In genomic region chr16:46498421-46498789, GRCm38 (mm10) we compare ENCODE assay signal across 7 mouse cellular contexts. TPM values are rescaled to one million over a fixed set of nuclear protein-coding genes. Genes with fewer than 3 reads are reported as not detected.
A peak's percentile ranks its signal among the peaks of the same experiment; 100 is the strongest.
DNase-seq lines count a peak whose midpoint lies in the region; ATAC-seq and TF ChIP-seq lines count a peak whose summit lies in the region.

Gene Nectin3 (minus strand): TSS chr16:46498525.

- peak within 1 kb of the TSS; percentile 90 for H3K4me3 ChIP-seq in megakaryocyte, embryonic 14.5 days (replicated peaks)
- peak within 1 kb of the TSS; percentile 89 for H3K4me3 ChIP-seq in embryonic facial prominence, embryonic 13.5 days
- H3K4me3 ChIP-seq in hindbrain, embryonic 11.5 days (ENCODE audit: low read depth, low read length): peak within 1 kb of the TSS; percentile 89
- peak within 1 kb of the TSS; percentile 87 for H3K4me3 ChIP-seq in limb, embryonic 14.5 days (replicated peaks; ENCODE audit: low read length)

- TF ChIP-seq POLR2A in limb, embryonic 14.5 days (IDR thresholded peaks at IDR 0.05; ENCODE audit: borderline replicate concordance, extremely low read depth, insufficient read depth, insufficient read length): no peak

- ATAC-seq in megakaryocyte, adult 5-6 weeks (ENCODE audit: poor library complexity, severe bottlenecking): no peak
- ATAC-seq in embryonic facial prominence, embryonic 13.5 days (ENCODE audit: insufficient number of reproducible peaks, insufficient read depth, low FRiP score, low TSS enrichment, low read depth): no peak
- ATAC-seq in hindbrain, embryonic 11.5 days (ENCODE audit: low FRiP score): no peak
- ATAC-seq in limb, embryonic 14.5 days (ENCODE audit: low FRiP score, low read depth): no peak

- H3K4me1 ChIP-seq in megakaryocyte, embryonic 14.5 days: peaks cover 22% of the 10 kb centered on the region
- H3K4me1 ChIP-seq in embryonic facial prominence, embryonic 13.5 days: peaks cover 18% of the 10 kb centered on the region
- peaks cover 3% of the 10 kb centered on the region; the same call in 1 of the 2 replicates for H3K4me1 ChIP-seq in hindbrain, embryonic 11.5 days (replicated peaks; ENCODE audit: control insufficient read depth, insufficient read depth, low read length)
- H3K4me1 ChIP-seq in limb, embryonic 14.5 days (ENCODE audit: control insufficient read depth, insufficient read depth, low read length): peaks cover 8% of the 10 kb centered on the region

- peaks cover 48% of the 10 kb centered on the region for H3K27me3 ChIP-seq in megakaryocyte, embryonic 14.5 days (replicated peaks)
- H3K27me3 ChIP-seq in embryonic facial prominence, embryonic 13.5 days: peaks cover 7% of the 10 kb centered on the region
- no peaks in the 10 kb centered on the region for H3K27me3 ChIP-seq in hindbrain, embryonic 11.5 days (ENCODE audit: control insufficient read depth, insufficient read depth, low read length)
- H3K27me3 ChIP-seq in limb, embryonic 14.5 days (ENCODE audit: control insufficient read depth, insufficient read depth, low read length): no peaks in the 10 kb centered on the region

- peak within 1 kb of the TSS; percentile 95 for H3K9ac ChIP-seq in embryonic facial prominence, embryonic 13.5 days
- H3K9ac ChIP-seq in hindbrain, embryonic 11.5 days (ENCODE audit: low read depth, low read length): peak within 1 kb of the TSS; percentile 92
- peak within 1 kb of the TSS; percentile 94 for H3K9ac ChIP-seq in limb, embryonic 14.5 days (ENCODE audit: low read depth, low read length, severe bottlenecking)

- H3K9me3 ChIP-seq in megakaryocyte, embryonic 14.5 days: peaks cover 8% of the 10 kb centered on the region; the same call in 1 of the 2 replicates
- H3K9me3 ChIP-seq in embryonic facial prominence, embryonic 13.5 days: no peaks in the 10 kb centered on the region
- no peaks in the 10 kb centered on the region for H3K9me3 ChIP-seq in hindbrain, embryonic 11.5 days (ENCODE audit: control insufficient read depth, low read length)
- no peaks in the 10 kb centered on the region for H3K9me3 ChIP-seq in limb, embryonic 14.5 days (ENCODE audit: control insufficient read depth, low read length)

- no peaks in the 10 kb centered on the region for H3K36me3 ChIP-seq in megakaryocyte, embryonic 14.5 days (replicated peaks; ENCODE audit: low read length)
- H3K36me3 ChIP-seq in embryonic facial prominence, embryonic 13.5 days: no peaks in the 10 kb centered on the region
- no peaks in the 10 kb centered on the region for H3K36me3 ChIP-seq in hindbrain, embryonic 11.5 days (ENCODE audit: control insufficient read depth, insufficient read depth, low read length)
- H3K36me3 ChIP-seq in limb, embryonic 14.5 days (ENCODE audit: control insufficient read depth, insufficient read depth, low read length): no peaks in the 10 kb centered on the region

- 5% methylated on average over 4 of the region's 4 CpGs for WGBS in embryonic facial prominence, embryonic 13.5 days
- WGBS in hindbrain, embryonic 11.5 days: 7% methylated on average over 4 of the region's 4 CpGs
- WGBS in limb, embryonic 14.5 days: 5% methylated on average over 4 of the region's 4 CpGs

- peak within 1 kb of the TSS; percentile 94 for H3K27ac ChIP-seq in embryonic facial prominence, embryonic 13.5 days
- peak within 1 kb of the TSS; percentile 94 for H3K27ac ChIP-seq in hindbrain, embryonic 11.5 days (ENCODE audit: low read depth, low read length)
- H3K27ac ChIP-seq in limb, embryonic 14.5 days (replicated peaks; ENCODE audit: low read depth, low read length): peak within 1 kb of the TSS; percentile 93

- DNase-seq in hindbrain, embryonic 11.5 days (ENCODE audit: low spot score): no peak
- DNase-seq in limb, embryonic 14.5 days (ENCODE audit: low spot score): no peak
- no peak for DNase-seq in adipocyte (ENCODE audit: low spot score)
- DNase-seq in Muller cell, postnatal 12 days (ENCODE audit: inconsistent ontology term): no peak

- H3K4me2 ChIP-seq in embryonic facial prominence, embryonic 13.5 days: peak within 1 kb of the TSS; percentile 87
- peak within 1 kb of the TSS; percentile 66 for H3K4me2 ChIP-seq in hindbrain, embryonic 11.5 days (replicated peaks; ENCODE audit: low read depth, low read length)
- peak within 1 kb of the TSS; percentile 83 for H3K4me2 ChIP-seq in limb, embryonic 14.5 days (replicated peaks; ENCODE audit: low read depth, low read length, severe bottlenecking)

RNA-seq across cellular contexts. Expression of gene Nectin3, which starts in this region (rescaled TPM):
- polyA plus RNA-seq in megakaryocyte, embryonic 14.5 days (2012; ENCODE audit: insufficient read depth, low replicate concordance): not detected in 2 replicates
- 0.07 TPM in 1 of 2 replicates, not detected in the other for total RNA-seq in megakaryocyte, adult 5-6 weeks (2015)
- total RNA-seq in megakaryocyte, adult 5-6 weeks (2017): 0.08 TPM in 1 of 2 replicates, not detected in the other
- polyA plus RNA-seq in embryonic facial prominence, embryonic 13.5 days (2015; fragmentation: Nextera tagmentation; extraction: Ambion mirVana): 14.5 and 25.6 TPM in 2 replicates
- 49.9 and 50.0 TPM in 2 replicates for polyA plus RNA-seq in hindbrain, embryonic 11.5 days (2014; fragmentation: Nextera tagmentation; extraction: Ambion mirVana)
- 21.5 and 24.6 TPM in 2 replicates for polyA plus RNA-seq in limb, embryonic 14.5 days (2012; rRNA removed)
- polyA plus RNA-seq in limb, embryonic 14.5 days (2014; fragmentation: Nextera tagmentation; extraction: Ambion mirVana): 38.4 and 38.6 TPM in 2 replicates

Comparison
In these comparisons a context has a peak if more than half of its experiments do, and no peak if none do; other contexts are left out.
1. RNA of gene Nectin3 (polyA plus RNA-seq): 49.9 to 50.0 TPM in hindbrain, embryonic 11.5 days, 21.5 to 38.6 TPM in limb, embryonic 14.5 days and 14.5 to 25.6 TPM in embryonic facial prominence, embryonic 13.5 days; not detected in megakaryocyte, embryonic 14.5 days; every median in the first group is over 10 times any median in the second.
2. Peak in every context shown above with its lines, with median percentiles within 50 percentile points of each other: H3K4me3 ChIP-seq, H3K27ac ChIP-seq, H3K4me2 ChIP-seq and H3K9ac ChIP-seq.